Comparison of ENCODE assay signal across 8 mouse cellular contexts in the genomic region with DNA sequence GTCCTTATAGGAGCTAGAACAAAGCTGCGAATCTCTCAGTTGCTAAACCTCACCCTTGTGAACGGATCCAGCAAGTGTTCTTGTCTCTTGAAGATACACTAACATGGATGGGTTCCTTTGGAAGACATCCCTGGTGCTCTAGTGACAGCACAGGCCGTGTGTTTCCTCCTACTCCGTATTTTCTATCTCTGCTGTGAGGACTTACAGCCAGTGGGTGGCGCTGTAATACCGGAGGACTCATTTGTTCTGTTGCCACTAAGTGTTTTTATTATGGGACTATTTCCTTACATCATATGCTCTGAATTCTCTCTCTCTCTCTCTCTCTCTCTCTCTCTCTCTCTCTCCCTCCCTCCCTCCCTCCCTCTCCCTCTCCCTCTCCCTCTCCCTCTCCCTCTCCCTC. TPM values are rescaled to one million over a fixed set of nuclear protein-coding genes. Genes with fewer than 3 reads are reported as not detected.
DNase-seq lines count a peak whose midpoint lies in the region; ATAC-seq lines count a peak whose summit lies in the region.

No protein-coding gene starts in this region.

- H3K27me3 ChIP-seq in kidney, embryonic 14.5 days (ENCODE audit: control insufficient read depth, insufficient read depth, low read length) = no peaks in the 10 kb centered on the region
- H3K27me3 ChIP-seq in limb, embryonic 11.5 days (ENCODE audit: control insufficient read depth, insufficient read depth, low read length) = no peaks in the 10 kb centered on the region
- H3K27me3 ChIP-seq in neural tube, embryonic 12.5 days (replicated peaks) = no peaks in the 10 kb centered on the region

- no peak overlapping the region for H3K4me2 ChIP-seq in kidney, embryonic 14.5 days (replicated peaks; ENCODE audit: low read depth, low read length)
- H3K4me2 ChIP-seq in limb, embryonic 11.5 days (ENCODE audit: low read depth, severe bottlenecking) = no peak overlapping the region
- H3K4me2 ChIP-seq in neural tube, embryonic 12.5 days (replicated peaks) = no peak overlapping the region

- ATAC-seq in kidney, embryonic 14.5 days (ENCODE audit: low FRiP score, low TSS enrichment) = peak; percentile 55; the same call in 1 of the 2 replicates
- ATAC-seq in limb, embryonic 11.5 days (ENCODE audit: insufficient number of reproducible peaks, low FRiP score, low TSS enrichment, low read depth) = no peak
- peak; percentile 38; the same call in 1 of the 2 replicates for ATAC-seq in neural tube, embryonic 12.5 days (ENCODE audit: low FRiP score, low read depth)

- H3K9ac ChIP-seq in kidney, embryonic 14.5 days (ENCODE audit: low read depth, low read length) = no peak overlapping the region
- no peak overlapping the region for H3K9ac ChIP-seq in limb, embryonic 11.5 days (ENCODE audit: low read length)
- no peak overlapping the region for H3K9ac ChIP-seq in neural tube, embryonic 12.5 days

- H3K4me3 ChIP-seq in kidney, embryonic 14.5 days (ENCODE audit: low read length) = no peak overlapping the region
- no peak overlapping the region for H3K4me3 ChIP-seq in limb, embryonic 11.5 days (ENCODE audit: low read depth, low read length)
- no peak overlapping the region for H3K4me3 ChIP-seq in neural tube, embryonic 12.5 days

- no peaks in the 10 kb centered on the region for H3K36me3 ChIP-seq in kidney, embryonic 14.5 days (ENCODE audit: control insufficient read depth, insufficient read depth, low read length)
- no peaks in the 10 kb centered on the region for H3K36me3 ChIP-seq in limb, embryonic 11.5 days (ENCODE audit: control insufficient read depth, insufficient read depth, low read length)
- no peaks in the 10 kb centered on the region for H3K36me3 ChIP-seq in neural tube, embryonic 12.5 days

- 32% methylated on average over 6 of the region's 6 CpGs for WGBS in kidney, embryonic 14.5 days
- WGBS in limb, embryonic 11.5 days = 27% methylated on average over 6 of the region's 6 CpGs
- 21% methylated on average over 6 of the region's 6 CpGs for WGBS in neural tube, embryonic 12.5 days

- peak; percentile 50 for DNase-seq in 3134 (ENCODE audit: extremely low read depth, insufficient read length, low spot score)
- peak; percentile 36 for DNase-seq in Muller cell, postnatal 12 days (ENCODE audit: inconsistent ontology term)
- DNase-seq in cerebellum, postnatal 14 days = peak; percentile 80 to 87
- DNase-seq in frontal cortex, postnatal 25 days (ENCODE audit: low spot score in 2 of 2) = peak; percentile 76 to 79
- DNase-seq in limb, embryonic 11.5 days (ENCODE audit: low spot score) = peak; percentile 74
- peak; percentile 32 to 62 for DNase-seq in urinary bladder, postnatal 36 days (ENCODE audit: low spot score in 2 of 2)

- H3K27ac ChIP-seq in kidney, embryonic 14.5 days (ENCODE audit: low read depth, low read length) = no peak overlapping the region
- H3K27ac ChIP-seq in limb, embryonic 11.5 days (replicated peaks; ENCODE audit: low read depth, low read length) = no peak overlapping the region
- H3K27ac ChIP-seq in neural tube, embryonic 12.5 days = no peak overlapping the region

- no peaks in the 10 kb centered on the region for H3K4me1 ChIP-seq in kidney, embryonic 14.5 days (ENCODE audit: control insufficient read depth, insufficient read depth, low read length)
- H3K4me1 ChIP-seq in limb, embryonic 11.5 days (ENCODE audit: control insufficient read depth, insufficient read depth, low read length) = no peaks in the 10 kb centered on the region
- no peaks in the 10 kb centered on the region for H3K4me1 ChIP-seq in neural tube, embryonic 12.5 days

- no peaks in the 10 kb centered on the region for H3K9me3 ChIP-seq in kidney, embryonic 14.5 days (ENCODE audit: control insufficient read depth, low read length)
- H3K9me3 ChIP-seq in limb, embryonic 11.5 days (ENCODE audit: control insufficient read depth, low read length) = no peaks in the 10 kb centered on the region
- H3K9me3 ChIP-seq in neural tube, embryonic 12.5 days = no peaks in the 10 kb centered on the region

RNA-seq across cellular contexts. Expression of a gene that starts 44.9 kb away (rescaled TPM):
- 20.2 and 21.2 TPM in 2 replicates for polyA plus RNA-seq in kidney, embryonic 14.5 days (2014; fragmentation: Nextera tagmentation; extraction: Ambion mirVana)
- 10.7 and 14.5 TPM in 2 replicates for polyA plus RNA-seq in limb, embryonic 11.5 days (2014; fragmentation: Nextera tagmentation; extraction: Ambion mirVana)
- polyA plus RNA-seq in neural tube, embryonic 12.5 days (2016; fragmentation: Nextera tagmentation; extraction: Ambion mirVana) = 3.7 and 4.0 TPM in 2 replicates
